Mouse (Mus musculus): ENCODE measurements around the gene Sipa1l1. TPM values are rescaled to one million over a fixed set of nuclear protein-coding genes. Genes with fewer than 3 reads are reported as not detected.

The Sipa1l1 gene
- total and polyA plus RNA-seq, 3 experiments, result 13.6 to 36.7 (median 23.6) TPM

DNA sequence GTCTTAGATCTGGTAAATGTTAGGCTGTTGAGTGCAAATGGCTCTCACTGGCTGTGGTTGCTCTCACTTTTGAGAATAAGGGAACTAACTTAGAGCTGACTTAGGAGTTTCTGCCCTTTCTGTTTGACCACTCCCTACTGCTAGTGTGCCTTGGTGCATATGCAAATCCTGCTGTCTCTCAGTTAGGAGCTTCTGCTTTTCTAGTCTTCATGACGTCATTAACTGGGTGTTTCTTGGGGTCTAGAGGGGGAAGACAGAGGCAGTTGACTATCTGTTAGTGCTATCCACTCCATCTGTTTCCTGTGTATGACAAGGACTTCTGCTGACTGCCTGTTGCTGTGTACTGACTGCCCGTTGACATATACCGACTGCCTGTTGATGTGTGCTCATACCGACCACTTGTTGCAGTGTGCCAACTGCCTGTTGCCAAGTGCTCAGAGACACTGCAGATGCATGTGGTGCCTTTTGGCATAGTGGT is 56.7 kb downstream of the Sipa1l1 start:
- Histone ChIP-seq H3K9ac (ENCODE audit: insufficient read depth, low read depth) (no peak overlapping the region), H3K4me3 (replicated peaks in 1 of 3; ENCODE audit: low read depth in 2 of 3, low read length in 2 of 3, poor library complexity in 1 of 3) (peak overlapping the region in 1 of 3 experiments; percentile 19), H3K36me3 (replicated peaks in 1 of 2; ENCODE audit: control insufficient read depth in 1 of 2, insufficient read depth in 1 of 2, low read length in 1 of 2) (peaks cover 0 to 2% of the 10 kb centered on the region in 2 experiments), H3K79me2 (replicated peaks; ENCODE audit: control insufficient read depth, extremely low read depth, insufficient read depth, poor library complexity, severe bottlenecking) (no peaks in the 10 kb centered on the region), H3K4me2 (ENCODE audit: insufficient read depth, low read depth, poor library complexity, severe bottlenecking) (peak overlapping the region; percentile 23; the same call in 1 of the 2 replicates), H3K27me3 (replicated peaks) (no peaks in the 10 kb centered on the region), H3K27ac (ENCODE audit: insufficient read depth, low read depth) (peak overlapping the region; percentile 87), H3K4me1 (ENCODE audit: control insufficient read depth in 1 of 2, insufficient read depth in 2 of 2) (peaks cover 21 to 58% of the 10 kb centered on the region in 2 experiments), H3K9me3 (replicated peaks; ENCODE audit: low read length) (no peaks in the 10 kb centered on the region)
- in situ Hi-C loops (cut with MboI; ENCODE audit: low pct_ligation_motif_present, low pct_unique_long_range_greater_than_20kb, low sequenced_read_pairs), result no loop called here
- peak; percentile 97 for DNase-seq (ENCODE audit: extremely low read depth)
- dilution Hi-C loops (cut with MboI; ENCODE audit: extremely low pct_ligation_motif_present, extremely low pct_unique_long_range_greater_than_20kb, low sequenced_read_pairs), result no loop called here
- no peak for TF ChIP-seq KAT2A (IDR thresholded peaks at IDR 0.05; ENCODE audit: insufficient replicate concordance, low read length)
- no peak for TF ChIP-seq CTCF (conservative IDR thresholded peaks at IDR 0.05 in 1 of 2, IDR thresholded peaks at IDR 0.05 in 1 of 2; ENCODE audit: low read depth in 2 of 2, low read length in 2 of 2)
- no peak for TF ChIP-seq NELFE (IDR thresholded peaks at IDR 0.05; ENCODE audit: low read depth, low read length)
- TF ChIP-seq NRF1 (IDR thresholded peaks at IDR 0.05; ENCODE audit: low read depth, low read length), result no peak
- no peak for TF ChIP-seq USF1 (IDR thresholded peaks at IDR 0.05; ENCODE audit: low read depth, low read length)
- TF ChIP-seq MAZ (IDR thresholded peaks at IDR 0.05; ENCODE audit: low read depth, low read length), result no peak
- no peak for TF ChIP-seq ZNF384 (IDR thresholded peaks at IDR 0.05; ENCODE audit: low read depth, low read length)
- TF ChIP-seq RAD21 (IDR thresholded peaks at IDR 0.05; ENCODE audit: low read depth, low read length), result no peak; the same call in 1 of the 2 replicates
- no peak for TF ChIP-seq TBP (conservative IDR thresholded peaks at IDR 0.05; ENCODE audit: low read depth, low read length)
- TF ChIP-seq MAX (IDR thresholded peaks at IDR 0.05; ENCODE audit: low read length), result no peak; the same call in 1 of the 2 replicates
- no peak for TF ChIP-seq CHD1 (IDR thresholded peaks at IDR 0.05; ENCODE audit: low read depth, low read length)
- TF ChIP-seq MXI1 (IDR thresholded peaks at IDR 0.05; ENCODE audit: low read depth, low read length), result no peak; the same call in 1 of the 2 replicates
- TF ChIP-seq MEF2A (IDR thresholded peaks at IDR 0.05; ENCODE audit: borderline replicate concordance, low read depth, low read length), result peak; percentile 91
- TF ChIP-seq RCOR1 (conservative IDR thresholded peaks at IDR 0.05; ENCODE audit: low read depth, low read length), result no peak
- TF ChIP-seq USF2 (conservative IDR thresholded peaks at IDR 0.05; ENCODE audit: low read depth, low read length), result no peak
- TF ChIP-seq POLR2A (IDR thresholded peaks at IDR 0.05; ENCODE audit: low read depth, low read length), result no peak
- TF ChIP-seq HCFC1 (IDR thresholded peaks at IDR 0.05; ENCODE audit: low read depth, low read length), result peak; percentile 48; the same call in 1 of the 2 replicates
- TF ChIP-seq ZKSCAN1 (IDR thresholded peaks at IDR 0.05; ENCODE audit: borderline replicate concordance, low read depth, low read length), result no peak
- no peak for TF ChIP-seq PAX5 (IDR thresholded peaks at IDR 0.05; ENCODE audit: low read length)
- TF ChIP-seq UBTF (IDR thresholded peaks at IDR 0.05; ENCODE audit: low read depth, low read length), result no peak
- TF ChIP-seq JUN (IDR thresholded peaks at IDR 0.05; ENCODE audit: insufficient read depth, low read depth, low read length), result peak; percentile 90
- peak; percentile 85 for TF ChIP-seq BHLHE40 (IDR thresholded peaks at IDR 0.05; ENCODE audit: low read depth, low read length)
- TF ChIP-seq MAFK (IDR thresholded peaks at IDR 0.05; ENCODE audit: insufficient replicate concordance, low read length), result peak; percentile 88
- peak; percentile 63; the same call in 1 of the 2 replicates for TF ChIP-seq TCF12 (IDR thresholded peaks at IDR 0.05; ENCODE audit: low read depth, low read length)
- TF ChIP-seq MYC (IDR thresholded peaks at IDR 0.05; ENCODE audit: low read depth, low read length), result peak; percentile 58; the same call in 1 of the 2 replicates
- TF ChIP-seq EP300 (IDR thresholded peaks at IDR 0.05; ENCODE audit: low read length), result peak; percentile 81
- TF ChIP-seq ELF1 (IDR thresholded peaks at IDR 0.05; ENCODE audit: low read depth, low read length), result peak; percentile 38; the same call in 1 of the 2 replicates
- no peak for TF ChIP-seq CHD2 (IDR thresholded peaks at IDR 0.05; ENCODE audit: low read length)
- TF ChIP-seq JUND (conservative IDR thresholded peaks at IDR 0.05; ENCODE audit: low read depth, low read length), result peak; percentile 94
- TF ChIP-seq SIN3A (IDR thresholded peaks at IDR 0.05; ENCODE audit: low read length), result peak; percentile 49; the same call in 1 of the 2 replicates
- no peak for TF ChIP-seq ZMIZ1 (IDR thresholded peaks at IDR 0.05; ENCODE audit: low read depth, low read length)
- no peak for TF ChIP-seq ZC3H11A (IDR thresholded peaks at IDR 0.05; ENCODE audit: low read depth, low read length)
- TF ChIP-seq IRF4 (IDR thresholded peaks at IDR 0.05; ENCODE audit: low read depth, low read length), result peak; percentile 82
- TF ChIP-seq GABPA (IDR thresholded peaks at IDR 0.05; ENCODE audit: insufficient replicate concordance, low read depth, low read length), result no peak
- TF ChIP-seq POLR2AphosphoS2 (IDR thresholded peaks at IDR 0.05; ENCODE audit: low read depth, low read length), result no peak
- no peak for TF ChIP-seq SMC3 (IDR thresholded peaks at IDR 0.05; ENCODE audit: low read depth, low read length)
- TF ChIP-seq ETS1 (conservative IDR thresholded peaks at IDR 0.05; ENCODE audit: low read depth, low read length), result peak; percentile 93
- no peak for TF ChIP-seq E2F4 (IDR thresholded peaks at IDR 0.05; ENCODE audit: insufficient replicate concordance, low read depth, low read length)
